Mouse (Mus musculus) lung, postnatal 14 days (tissue): ENCODE measurements around the gene Nhlh2.

Source experiments
- DNase-seq: peaks from one replicate; pipeline ENCODE4 v3.0.0; 2021

Gene Nhlh2

GRCm38 (mm10) chr3:102025659-102026058 lies 15.8 kb downstream of the Nhlh2 start:
- no peak for DNase-seq

GRCm38 (mm10) chr3:102027880-102028279 lies 18.0 kb downstream of the Nhlh2 start:
- peak; percentile 17 for DNase-seq

- DNase-seq: no peak
These were observed 27.9 kb downstream of the Nhlh2 start for GRCm38 (mm10) chr3:102037806-102038205.

GRCm38 (mm10) chr3:102038608-102039007 lies 28.7 kb downstream of the Nhlh2 start:
- no peak for DNase-seq

GRCm38 (mm10) chr3:102041632-102042031 lies 31.8 kb downstream of the Nhlh2 start:
- no peak for DNase-seq

- no peak for DNase-seq
These were observed 35.2 kb downstream of the Nhlh2 start for GRCm38 (mm10) chr3:102045071-102045470.

GRCm38 (mm10) chr3:102047532-102047931 lies 37.7 kb downstream of the Nhlh2 start:
- no peak for DNase-seq

GRCm38 (mm10) chr3:102049207-102050104 lies 39.6 kb downstream of the Nhlh2 start:
- DNase-seq: no peak

- no peak for DNase-seq
These were observed 42.2 kb downstream of the Nhlh2 start for GRCm38 (mm10) chr3:102052036-102052435.

- no peak for DNase-seq
These were observed 43.4 kb downstream of the Nhlh2 start for GRCm38 (mm10) chr3:102053293-102053692.

GRCm38 (mm10) chr3:102055878-102056277 lies 46.0 kb downstream of the Nhlh2 start:
- no peak for DNase-seq

- no peak for DNase-seq
These were observed 50.2 kb downstream of the Nhlh2 start for GRCm38 (mm10) chr3:102060065-102060464.

- peak; percentile 71 for DNase-seq
These were observed 52.2 kb downstream of the Nhlh2 start for GRCm38 (mm10) chr3:102061923-102062670.

GRCm38 (mm10) chr3:102062671-102063010 lies 52.8 kb downstream of the Nhlh2 start:
- DNase-seq: no peak

GRCm38 (mm10) chr3:102063273-102064120 lies 53.6 kb downstream of the Nhlh2 start:
- no peak for DNase-seq

- DNase-seq: no peak
These were observed 54.7 kb downstream of the Nhlh2 start for GRCm38 (mm10) chr3:102064566-102064965.
